Mouse (Mus musculus): ENCODE results near the gene Chmp2b. TPM values are rescaled to one million over a fixed set of nuclear protein-coding genes. Genes with fewer than 3 reads are reported as not detected.

Gene Chmp2b
- 0.20 and 0.28 TPM in 2 replicates for polyA plus RNA-seq (2012)

GRCm38 (mm10) chr16:65561963-65562863, at the start of gene Chmp2b:
Gene Chmp2b (minus strand): TSS chr16:65562726.
- H3K36me3 ChIP-seq (ENCODE audit: control insufficient read depth), result no peaks in the 10 kb centered on the region
- peak within 1 kb of the TSS; percentile 82 for H3K4me3 ChIP-seq (replicated peaks)
- no peaks in the 10 kb centered on the region for H3K27me3 ChIP-seq (ENCODE audit: control insufficient read depth)
- no peak for TF ChIP-seq GATA1 (IDR thresholded peaks at IDR 0.05; ENCODE audit: low read length)
- no peak for TF ChIP-seq TAL1 (IDR thresholded peaks at IDR 0.05; ENCODE audit: low read length)
- peaks cover 20% of the 10 kb centered on the region for H3K4me1 ChIP-seq (ENCODE audit: control insufficient read depth)
- H3K9me3 ChIP-seq (ENCODE audit: control insufficient read depth, low read length), result no peaks in the 10 kb centered on the region

- H3K4me3 ChIP-seq (replicated peaks), result no peak overlapping the region
- H3K36me3 ChIP-seq (ENCODE audit: control insufficient read depth), result no peaks in the 10 kb centered on the region
- no peaks in the 10 kb centered on the region for H3K27me3 ChIP-seq (ENCODE audit: control insufficient read depth)
- TF ChIP-seq GATA1 (IDR thresholded peaks at IDR 0.05; ENCODE audit: low read length), result no peak
- TF ChIP-seq TAL1 (IDR thresholded peaks at IDR 0.05; ENCODE audit: low read length), result no peak
- H3K4me1 ChIP-seq (ENCODE audit: control insufficient read depth), result no peaks in the 10 kb centered on the region
- H3K9me3 ChIP-seq (ENCODE audit: control insufficient read depth, low read length), result no peaks in the 10 kb centered on the region
These were observed 49.2 kb upstream of the Chmp2b start for GRCm38 (mm10) chr16:65611678-65612077.

GRCm38 (mm10) chr16:65600798-65601197, 38.3 kb upstream of the Chmp2b start:
- Histone ChIP-seq H3K9me3 (ENCODE audit: control insufficient read depth, low read length) (no peaks in the 10 kb centered on the region), H3K27me3 (ENCODE audit: control insufficient read depth) (no peaks in the 10 kb centered on the region), H3K36me3 (ENCODE audit: control insufficient read depth) (no peaks in the 10 kb centered on the region), H3K4me1 (ENCODE audit: control insufficient read depth) (no peaks in the 10 kb centered on the region), H3K4me3 (replicated peaks) (no peak overlapping the region)
- TF ChIP-seq GATA1 (IDR thresholded peaks at IDR 0.05; ENCODE audit: low read length), result no peak
- no peak for TF ChIP-seq TAL1 (IDR thresholded peaks at IDR 0.05; ENCODE audit: low read length)

GRCm38 (mm10) chr16:65586111-65586865, 23.8 kb upstream of the Chmp2b start:
- H3K4me3 ChIP-seq (replicated peaks), result no peak overlapping the region
- H3K27me3 ChIP-seq (ENCODE audit: control insufficient read depth), result no peaks in the 10 kb centered on the region
- TF ChIP-seq GATA1 (IDR thresholded peaks at IDR 0.05; ENCODE audit: low read length) (no peak), TAL1 (IDR thresholded peaks at IDR 0.05; ENCODE audit: low read length) (no peak)
- H3K4me1 ChIP-seq (ENCODE audit: control insufficient read depth), result no peaks in the 10 kb centered on the region
- no peaks in the 10 kb centered on the region for H3K36me3 ChIP-seq (ENCODE audit: control insufficient read depth)
- no peaks in the 10 kb centered on the region for H3K9me3 ChIP-seq (ENCODE audit: control insufficient read depth, low read length)

GRCm38 (mm10) chr16:65585699-65586098, 23.2 kb upstream of the Chmp2b start:
- Histone ChIP-seq H3K36me3 (ENCODE audit: control insufficient read depth) (no peaks in the 10 kb centered on the region), H3K4me1 (ENCODE audit: control insufficient read depth) (no peaks in the 10 kb centered on the region), H3K9me3 (ENCODE audit: control insufficient read depth, low read length) (no peaks in the 10 kb centered on the region), H3K27me3 (ENCODE audit: control insufficient read depth) (no peaks in the 10 kb centered on the region), H3K4me3 (replicated peaks) (no peak overlapping the region)
- TF ChIP-seq GATA1 (IDR thresholded peaks at IDR 0.05; ENCODE audit: low read length) (no peak), TAL1 (IDR thresholded peaks at IDR 0.05; ENCODE audit: low read length) (no peak)

GRCm38 (mm10) chr16:65577298-65578029, 14.9 kb upstream of the Chmp2b start:
- Histone ChIP-seq H3K4me1 (ENCODE audit: control insufficient read depth) (no peaks in the 10 kb centered on the region), H3K9me3 (ENCODE audit: control insufficient read depth, low read length) (no peaks in the 10 kb centered on the region), H3K27me3 (ENCODE audit: control insufficient read depth) (no peaks in the 10 kb centered on the region), H3K4me3 (replicated peaks) (no peak overlapping the region), H3K36me3 (ENCODE audit: control insufficient read depth) (no peaks in the 10 kb centered on the region)
- TF ChIP-seq TAL1 (IDR thresholded peaks at IDR 0.05; ENCODE audit: low read length) (no peak), GATA1 (IDR thresholded peaks at IDR 0.05; ENCODE audit: low read length) (no peak)

GRCm38 (mm10) chr16:65568853-65569252, 6.3 kb upstream of the Chmp2b start:
- H3K4me1 ChIP-seq (ENCODE audit: control insufficient read depth), result no peaks in the 10 kb centered on the region
- peaks cover 5% of the 10 kb centered on the region; the same call in 1 of the 2 replicates for H3K9me3 ChIP-seq (ENCODE audit: control insufficient read depth, low read length)
- H3K4me3 ChIP-seq (replicated peaks), result no peak overlapping the region
- no peaks in the 10 kb centered on the region for H3K36me3 ChIP-seq (ENCODE audit: control insufficient read depth)
- no peaks in the 10 kb centered on the region; the same call in 1 of the 2 replicates for H3K27me3 ChIP-seq (ENCODE audit: control insufficient read depth)
- no peak for TF ChIP-seq TAL1 (IDR thresholded peaks at IDR 0.05; ENCODE audit: low read length)
- no peak for TF ChIP-seq GATA1 (IDR thresholded peaks at IDR 0.05; ENCODE audit: low read length)

- Histone ChIP-seq H3K27me3 (ENCODE audit: control insufficient read depth) (no peaks in the 10 kb centered on the region), H3K4me1 (ENCODE audit: control insufficient read depth) (peaks cover 20% of the 10 kb centered on the region), H3K9me3 (ENCODE audit: control insufficient read depth, low read length) (no peaks in the 10 kb centered on the region), H3K36me3 (ENCODE audit: control insufficient read depth) (no peaks in the 10 kb centered on the region), H3K4me3 (replicated peaks) (no peak overlapping the region)
- TF ChIP-seq GATA1 (IDR thresholded peaks at IDR 0.05; ENCODE audit: low read length), result no peak
- no peak for TF ChIP-seq TAL1 (IDR thresholded peaks at IDR 0.05; ENCODE audit: low read length)
These were observed 2.4 kb upstream of the Chmp2b start for GRCm38 (mm10) chr16:65564951-65565350.
